Mouse (Mus musculus): ENCODE measurements at regions not wholly inside any gene's neighbourhood (a gene's known extent, or its start where the extent isn't known, plus 50 kb on each side); places are given as distances from the start of the nearest gene placed in this dataset.

DNA sequence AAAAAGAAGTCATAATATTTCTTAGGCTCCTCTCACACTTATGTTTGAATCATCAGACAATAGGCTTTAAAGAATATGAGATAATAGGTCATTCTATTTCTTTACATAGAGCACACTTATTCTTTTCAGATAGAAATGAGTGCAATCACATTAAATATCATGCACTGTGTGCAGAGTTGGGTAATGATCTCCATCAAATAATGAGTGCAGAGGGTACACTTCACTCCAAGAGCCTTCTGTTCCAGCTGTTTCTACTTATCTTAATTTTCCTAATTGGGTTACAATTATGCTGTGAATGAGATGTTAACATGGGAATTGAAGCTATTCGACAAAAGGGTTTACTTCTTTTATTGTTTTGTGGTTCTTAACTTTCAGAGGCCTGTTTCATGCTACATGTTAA is 707.5 kb upstream of the Mdga2 start:
- DNase-seq (ENCODE audit: low spot score): no peak

DNA sequence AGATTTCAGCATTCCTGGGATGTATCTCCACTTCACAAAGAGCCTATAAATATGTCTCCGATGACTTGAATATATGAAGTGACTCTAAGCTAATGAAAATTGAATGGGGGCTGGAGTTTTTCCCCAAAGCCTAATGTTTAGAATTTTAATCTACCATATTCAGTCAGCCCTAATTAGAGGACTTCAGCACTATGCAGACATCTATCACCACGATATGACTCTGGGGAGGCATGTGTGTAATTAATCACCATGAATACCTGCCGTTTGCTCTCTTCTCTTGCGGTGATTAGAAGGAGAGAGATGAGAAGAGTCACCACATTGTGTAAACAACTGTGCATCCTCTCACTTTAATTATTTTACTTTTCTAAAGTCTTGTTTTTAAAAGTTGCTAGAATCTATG is 692.3 kb upstream of the Mdga2 start:
- no peak for DNase-seq (ENCODE audit: low spot score)

DNA sequence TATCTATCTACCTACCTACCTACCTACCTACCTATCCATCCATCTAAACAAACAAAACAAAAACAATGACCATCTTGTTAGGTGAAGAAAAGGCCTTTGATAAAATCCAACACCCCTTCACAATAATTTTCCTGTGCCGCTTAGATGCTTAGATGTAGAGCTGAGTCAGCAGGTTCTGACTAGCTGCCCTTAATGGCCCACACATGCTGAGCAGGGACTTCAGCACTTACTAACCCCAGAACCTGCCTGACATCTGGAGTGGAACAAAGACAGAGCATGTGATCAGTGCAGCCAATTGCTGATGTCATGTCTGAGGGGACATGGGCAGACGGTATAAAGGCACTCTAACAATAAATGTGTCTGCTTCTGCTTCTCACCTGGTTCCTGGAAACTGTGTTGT is 664.9 kb upstream of the Mdga2 start:
- no peak for DNase-seq (ENCODE audit: low spot score)

DNA sequence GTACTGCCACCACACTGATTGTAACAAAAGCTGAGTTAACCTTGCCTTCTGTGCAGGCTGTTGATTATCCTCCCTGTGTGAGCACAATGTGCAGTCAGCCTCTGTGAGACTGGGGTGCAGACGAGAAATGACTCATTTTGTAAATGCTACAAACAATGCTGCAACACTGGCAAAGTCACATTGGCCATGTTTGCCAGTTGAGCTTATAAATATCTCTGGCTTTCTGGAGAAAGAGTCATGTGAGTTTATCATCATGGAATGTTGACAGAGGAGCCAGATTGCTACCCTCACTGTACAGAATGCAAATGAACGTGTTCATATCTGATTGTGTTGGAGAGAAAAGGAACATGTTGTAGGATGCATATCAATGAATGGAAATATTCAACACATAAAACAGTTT is 640.3 kb upstream of the Mdga2 start:
- DNase-seq (ENCODE audit: low spot score): peak; percentile 10

DNA sequence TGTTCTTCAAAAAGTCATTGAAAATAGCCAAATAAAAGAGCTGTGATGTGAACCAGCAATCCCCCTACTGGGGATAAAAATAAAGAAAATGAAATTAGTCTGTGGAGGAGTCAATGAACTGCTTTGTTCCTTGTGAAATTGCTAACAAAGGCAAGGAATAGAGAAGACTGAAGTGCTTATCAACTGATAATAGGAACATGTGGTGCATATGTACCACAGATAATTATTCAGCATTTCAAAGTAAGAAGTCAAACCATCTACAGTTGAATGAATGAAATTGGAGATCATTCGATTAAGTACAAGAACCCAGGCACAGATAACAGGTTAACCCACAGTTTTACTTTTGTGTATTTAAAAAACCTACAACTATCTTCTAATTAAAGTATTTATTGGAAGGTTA is 638.4 kb upstream of the Mdga2 start:
- DNase-seq (ENCODE audit: low spot score): no peak

DNA sequence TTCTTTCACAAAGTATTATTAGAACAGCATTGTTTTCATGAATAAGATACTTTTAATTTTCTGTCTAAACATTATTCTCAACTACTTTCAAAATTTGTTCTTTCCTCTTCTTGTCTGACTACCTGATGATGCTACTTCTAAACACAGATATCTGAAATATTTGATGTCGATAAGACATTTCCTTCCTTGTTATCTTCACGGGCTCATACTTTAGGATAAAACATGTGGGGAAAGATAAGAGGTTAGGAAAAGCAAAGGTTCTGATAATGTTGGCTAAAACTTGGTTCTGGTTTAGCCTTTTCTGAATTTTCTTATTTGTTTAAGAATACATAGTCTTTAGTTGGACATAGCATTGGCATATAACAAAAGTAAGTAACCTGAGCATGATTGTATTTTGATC is 630.3 kb upstream of the Mdga2 start:
- no peak for DNase-seq (ENCODE audit: low spot score)

DNA sequence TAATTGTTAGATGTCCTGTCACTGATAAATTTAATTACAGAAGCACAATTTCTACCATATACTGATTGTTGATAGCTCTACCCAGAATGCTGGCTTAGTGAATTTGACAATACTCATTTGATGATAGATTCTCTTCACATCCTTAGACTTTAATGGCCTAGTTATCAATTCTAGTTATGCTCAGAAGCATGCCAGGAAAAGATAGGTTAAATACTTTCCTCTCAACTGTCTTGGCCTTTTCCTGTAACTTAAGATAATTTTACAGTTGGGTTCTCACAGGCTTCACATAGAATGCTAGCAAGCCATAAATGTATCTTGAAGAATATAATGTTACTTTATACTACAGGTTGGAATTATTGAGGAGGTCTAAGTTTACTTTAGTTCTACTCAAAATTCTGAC is 625.2 kb upstream of the Mdga2 start:
- no peak for DNase-seq (ENCODE audit: low spot score)

DNA sequence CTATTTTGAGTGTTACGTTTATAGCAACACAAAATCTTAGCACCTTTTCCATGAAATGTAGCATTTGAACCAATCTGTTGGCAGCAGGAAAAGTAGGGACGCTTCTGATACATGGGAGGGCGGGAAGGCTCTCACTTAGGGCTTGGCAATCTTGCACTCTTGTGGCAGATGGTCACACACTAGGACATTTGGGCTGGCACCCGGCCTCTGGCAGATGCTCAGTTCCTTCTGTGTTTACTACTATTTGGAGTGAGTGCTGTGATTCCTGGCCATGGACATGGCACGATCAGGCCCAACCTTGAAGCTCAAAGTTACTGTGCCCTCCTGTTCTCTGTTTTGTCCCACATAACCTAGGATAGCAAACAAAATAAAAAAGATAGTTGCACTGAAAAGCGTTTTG is 581.9 kb upstream of the Mdga2 start:
- DNase-seq (ENCODE audit: low spot score): no peak

DNA sequence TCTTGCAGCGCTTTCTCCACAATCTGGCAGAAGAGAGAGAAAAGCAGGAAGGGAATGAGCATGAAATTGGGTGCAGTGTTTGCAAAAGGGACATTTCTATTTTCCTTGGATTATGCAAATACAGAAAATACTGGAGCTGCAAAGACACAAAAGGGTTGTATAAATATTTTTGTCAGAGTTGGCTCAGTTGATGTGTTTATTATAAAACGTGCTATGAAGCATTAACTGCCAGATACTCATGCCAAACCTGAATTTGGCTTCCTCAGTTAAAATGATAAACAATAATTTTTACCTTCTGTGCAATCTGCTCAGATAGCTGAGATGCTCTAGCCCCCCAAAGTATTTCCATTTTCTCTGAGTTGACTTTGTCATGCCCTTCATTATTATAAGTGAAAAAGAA is 577.4 kb upstream of the Mdga2 start:
- DNase-seq (ENCODE audit: low spot score): no peak
